Mouse (Mus musculus) ovary, postnatal 14 days (tissue): Measurements from ENCODE around the gene 2010111I01Rik.
A peak's percentile ranks its signal among the peaks of the same experiment; 100 is the strongest.
"Not testable (repeated sequence)": the region's sequence is repeated elsewhere in the genome, so short reads cannot be mapped to it uniquely, and the experiment has no call there.

ENCODE experiments used
- DNase-seq: peaks from one replicate; pipeline ENCODE4 v3.0.0; 2022; ENCODE audit warnings: low spot score

The 2010111I01Rik gene

DNA sequence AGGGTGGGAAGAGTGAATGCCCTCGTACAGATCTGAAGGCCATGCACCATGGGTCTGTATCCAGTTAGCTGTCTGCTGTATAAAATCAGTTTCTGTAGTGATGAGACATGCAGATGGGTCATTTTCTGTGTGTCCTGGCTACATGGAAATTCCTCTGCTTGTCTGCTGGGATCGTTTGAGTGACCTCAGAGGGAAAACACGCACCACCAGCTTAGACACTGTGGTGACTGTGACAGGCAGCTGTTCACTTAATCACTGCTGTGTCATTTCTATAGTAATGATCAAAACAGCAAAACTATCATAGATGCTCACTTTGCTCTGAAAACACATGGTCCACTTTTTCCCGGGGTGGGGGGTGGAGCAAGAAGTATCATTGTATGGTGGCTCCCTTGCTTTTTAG is 241.1 kb downstream of the 2010111I01Rik start:
- DNase-seq: no peak

- DNase-seq: no peak
Measured at GRCm38 (mm10) chr13:63206396-63206795, 241.7 kb downstream of the 2010111I01Rik start.

- no peak for DNase-seq
Measured at GRCm38 (mm10) chr13:63216537-63216936, 251.8 kb downstream of the 2010111I01Rik start.

DNA sequence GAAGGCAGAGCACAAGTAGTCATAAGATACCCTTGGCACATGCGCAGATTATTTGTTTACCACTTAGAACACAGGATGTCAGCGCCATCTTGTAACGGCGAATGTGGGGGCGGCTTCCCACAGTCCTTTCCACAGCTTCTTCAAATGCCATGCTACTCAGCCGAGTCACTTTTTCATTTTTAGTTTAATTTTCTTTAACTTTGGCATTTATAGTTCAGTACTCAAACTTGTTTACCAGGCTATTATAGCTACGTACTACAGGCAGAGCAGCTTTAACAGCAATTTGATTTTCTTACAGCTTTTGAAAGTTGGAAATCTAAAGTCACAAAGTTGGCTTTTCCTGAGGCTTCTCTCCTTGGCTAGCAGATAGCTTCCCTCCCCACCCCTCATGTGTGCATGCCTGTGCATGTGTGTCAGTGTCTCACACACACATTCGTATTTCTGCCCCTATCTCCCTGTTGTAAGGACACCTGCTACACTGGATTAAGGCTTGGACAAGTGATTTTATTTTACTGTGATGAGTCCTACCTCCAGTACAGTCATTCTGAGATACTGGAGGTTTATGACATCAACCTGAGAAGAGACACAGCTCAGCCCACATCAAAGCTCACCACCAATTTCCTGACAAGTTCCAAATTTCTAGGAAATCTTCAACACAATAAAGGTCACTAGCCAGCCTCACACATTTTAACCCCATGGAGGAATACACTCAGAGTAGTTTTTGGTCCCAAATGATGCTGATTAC is 258.5 kb downstream of the 2010111I01Rik start:
- DNase-seq: no peak

DNA sequence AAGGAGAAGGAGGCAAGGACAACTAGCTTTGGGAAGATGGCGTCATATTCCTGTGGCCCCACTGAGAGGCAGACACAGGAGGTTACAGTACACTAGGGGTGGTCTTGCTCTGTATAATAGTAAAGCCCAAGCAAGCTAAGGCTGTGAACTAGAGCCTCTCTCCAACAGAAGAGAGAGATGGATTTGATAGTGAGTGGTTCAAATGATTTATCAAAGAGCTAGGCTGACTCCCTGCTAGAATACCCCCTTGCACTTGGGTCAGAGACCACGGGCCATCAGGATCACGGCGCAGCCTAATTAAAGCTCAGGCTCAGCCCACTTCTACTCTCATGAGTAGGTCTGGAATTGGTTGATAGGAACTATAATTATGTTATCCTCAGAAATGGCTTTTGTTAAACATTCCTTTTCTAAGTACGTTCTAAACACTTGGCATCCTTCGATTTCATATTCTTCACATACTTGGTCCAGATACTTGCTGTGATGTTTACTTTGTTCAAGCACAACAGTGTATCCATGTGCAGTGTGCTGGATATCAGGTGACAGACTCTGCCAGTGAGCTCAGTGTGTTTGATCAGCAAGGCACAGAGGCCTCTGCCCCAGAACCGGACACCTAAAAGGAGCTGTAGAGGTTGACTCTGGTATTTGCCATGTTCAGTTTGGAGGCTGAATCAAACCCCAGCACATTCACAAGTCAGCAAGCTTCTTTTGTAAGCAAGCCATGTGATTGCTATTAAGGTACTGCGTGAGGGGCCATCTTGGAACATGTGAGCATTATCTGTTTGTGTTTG is 261.3 kb downstream of the 2010111I01Rik start:
- DNase-seq: no peak

DNA sequence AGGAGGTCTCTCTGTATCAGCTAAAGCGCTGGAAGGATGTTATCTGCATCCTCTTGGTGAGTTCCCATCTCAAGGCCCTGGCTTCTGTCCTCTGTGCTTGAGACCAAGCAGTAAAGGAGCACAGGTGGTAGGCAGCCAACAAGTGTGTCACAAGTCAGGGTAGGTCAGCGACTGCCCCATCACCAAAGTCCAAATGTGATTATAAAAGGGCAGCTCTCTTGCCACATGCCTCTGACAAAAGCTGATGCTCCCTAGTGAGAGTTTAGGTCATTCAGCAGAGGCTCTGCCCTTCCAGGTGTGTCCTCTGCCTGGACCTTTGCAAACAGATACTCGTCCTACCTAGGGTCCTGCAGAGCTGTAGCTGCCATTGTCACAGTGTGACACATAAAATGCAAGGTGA is 263.1 kb downstream of the 2010111I01Rik start:
- no peak for DNase-seq

- no peak for DNase-seq
Measured at GRCm38 (mm10) chr13:63230955-63231701, 266.4 kb downstream of the 2010111I01Rik start.

DNA sequence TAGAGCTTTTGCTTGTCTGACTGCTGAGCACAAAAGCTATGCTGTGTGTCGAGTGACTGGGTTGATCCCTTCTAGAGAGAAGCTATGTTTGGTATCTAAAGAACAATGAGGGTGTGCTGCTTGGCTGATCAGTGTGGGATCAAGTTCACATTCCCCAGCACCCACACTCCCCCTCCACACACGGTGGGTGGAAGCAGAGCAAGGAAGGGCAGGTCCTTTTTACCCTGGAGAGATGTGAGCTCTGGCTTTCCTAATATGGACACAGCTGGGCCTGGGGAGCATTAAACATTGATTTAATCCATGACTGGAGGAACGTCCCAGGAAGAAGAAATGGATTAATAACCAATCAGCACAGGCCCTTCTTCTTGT is 267.0 kb downstream of the 2010111I01Rik start:
- no peak for DNase-seq

- DNase-seq: no peak
Measured at GRCm38 (mm10) chr13:63232558-63232957, 267.9 kb downstream of the 2010111I01Rik start.

- DNase-seq: not testable (repeated sequence)
Measured at GRCm38 (mm10) chr13:63234520-63234919, 269.8 kb downstream of the 2010111I01Rik start.

DNA sequence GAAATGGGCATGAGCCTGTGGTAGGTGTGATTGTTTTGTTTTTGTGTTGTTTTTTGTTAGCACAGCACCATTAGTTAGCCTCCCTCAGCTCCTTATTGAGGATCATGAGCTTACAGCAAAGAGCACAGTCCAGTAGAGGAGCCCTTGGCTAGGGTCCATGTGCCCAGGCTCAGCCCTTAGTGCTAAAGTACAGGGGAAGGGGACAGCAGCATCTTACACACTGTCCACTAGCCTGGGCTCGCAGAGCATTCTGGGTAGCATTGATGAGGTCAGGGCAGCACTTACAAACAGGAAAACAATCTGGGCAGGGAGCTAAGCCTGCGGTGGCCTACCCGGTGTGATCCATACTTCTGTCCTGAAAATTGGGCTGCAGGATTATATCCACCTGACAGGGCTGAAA is 270.9 kb downstream of the 2010111I01Rik start:
- DNase-seq: no peak

- DNase-seq: no peak
Measured at GRCm38 (mm10) chr13:63236159-63236893, 271.6 kb downstream of the 2010111I01Rik start.

GRCm38 (mm10) chr13:63238045-63238444 is 273.4 kb downstream of the 2010111I01Rik start:
- DNase-seq: no peak

DNA sequence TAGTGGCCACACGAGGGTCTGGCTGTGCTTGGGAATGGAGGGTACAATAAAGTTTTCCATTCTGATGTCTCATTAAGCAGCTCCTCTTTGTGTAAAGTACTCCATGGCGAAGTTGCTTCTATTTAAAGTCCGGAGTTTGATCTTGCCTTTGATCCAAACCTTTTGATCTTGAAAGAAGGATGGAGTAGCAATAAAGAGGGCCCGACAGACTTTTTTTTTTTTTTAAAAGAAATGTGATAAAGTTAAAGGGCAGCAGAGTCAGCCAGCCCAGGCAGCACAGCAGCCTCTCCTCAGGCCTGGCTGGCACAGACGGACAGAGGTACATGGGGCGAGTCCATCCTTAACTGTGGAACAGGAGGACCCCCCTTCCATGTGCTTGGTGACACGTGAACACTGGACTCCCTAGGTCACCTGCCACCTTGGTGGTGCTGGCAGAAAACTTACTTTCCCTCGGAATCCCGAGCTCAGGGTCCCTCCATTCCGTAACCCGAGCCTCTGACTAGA is 274.7 kb downstream of the 2010111I01Rik start:
- DNase-seq: no peak

DNA sequence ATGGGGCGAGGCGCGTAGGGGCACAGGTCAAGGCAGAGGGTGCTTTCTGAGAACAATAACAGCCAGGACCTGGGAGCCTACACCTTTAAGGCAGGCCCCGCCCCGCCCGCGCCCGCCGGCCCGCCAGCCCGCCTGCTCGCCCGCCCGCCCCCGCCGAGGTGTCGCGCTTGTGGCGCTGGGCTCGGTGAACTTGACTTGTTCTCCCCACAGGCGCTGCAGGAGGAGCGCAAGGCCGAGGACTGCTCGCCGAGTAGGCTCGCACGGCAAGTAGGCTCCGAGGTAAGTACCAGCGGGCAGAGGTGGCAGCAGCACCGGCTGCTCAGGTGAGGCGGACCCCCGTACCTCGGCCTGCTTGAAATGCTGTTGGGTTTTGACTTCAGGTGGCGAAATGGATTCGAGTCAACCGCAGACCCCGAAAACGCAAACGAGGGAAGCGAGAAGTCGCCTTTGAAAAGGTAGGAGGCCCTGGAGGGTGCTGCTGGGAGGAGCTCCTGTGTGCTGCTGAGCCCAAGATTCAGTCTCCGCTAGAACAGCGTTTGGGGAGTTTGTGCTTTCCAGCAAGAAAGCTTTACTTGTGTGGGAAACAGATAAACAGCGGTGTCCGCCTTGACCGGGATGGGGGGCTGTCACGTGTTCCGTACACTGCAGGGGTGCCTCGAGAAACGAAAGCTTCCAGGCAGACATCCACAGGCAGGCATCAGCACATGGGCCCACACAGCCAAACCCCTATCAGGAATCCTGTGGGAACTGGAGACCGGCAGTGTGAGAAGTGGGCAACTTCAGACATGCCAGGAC is 275.4 kb downstream of the 2010111I01Rik start:
- peak; percentile 59 for DNase-seq

DNA sequence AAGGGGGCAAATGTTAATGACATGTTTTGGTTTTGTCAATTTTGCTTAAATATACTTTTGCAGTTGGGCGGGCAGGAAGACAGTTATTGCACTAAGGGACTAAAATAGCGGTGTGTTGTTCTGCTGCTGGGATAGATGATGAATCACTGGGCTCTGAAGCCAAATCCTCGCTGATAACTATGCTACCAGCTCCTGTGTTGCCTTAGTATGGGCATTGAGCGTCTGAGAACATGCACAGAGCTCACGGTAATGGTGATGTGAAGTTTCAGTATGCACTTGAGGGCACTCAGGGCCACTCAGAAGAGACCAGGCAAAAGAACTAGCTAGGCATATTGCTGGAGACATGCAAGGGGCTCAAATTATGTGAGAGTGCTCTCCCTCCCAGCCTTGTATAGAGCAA is 276.1 kb downstream of the 2010111I01Rik start:
- no peak for DNase-seq

DNA sequence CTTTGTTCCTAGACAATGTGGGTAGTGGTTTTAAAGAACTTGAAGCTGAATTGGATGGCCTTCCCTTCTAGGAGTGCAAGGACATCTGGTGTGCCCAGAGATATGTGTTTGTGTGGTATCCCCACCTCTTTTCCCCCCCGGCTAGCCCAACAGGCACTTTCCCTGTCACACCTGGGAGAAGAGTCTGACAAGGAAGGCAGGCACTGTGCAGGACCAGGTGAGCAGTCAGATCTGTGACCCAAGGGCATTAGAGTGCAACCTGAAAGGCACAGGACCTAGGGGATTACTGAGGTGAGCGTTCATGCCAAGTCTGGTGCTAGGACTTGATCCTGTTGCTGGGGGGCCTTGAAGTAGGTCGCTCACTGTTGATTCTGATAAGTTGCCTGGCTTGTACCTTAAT is 277.0 kb downstream of the 2010111I01Rik start:
- no peak for DNase-seq

DNA sequence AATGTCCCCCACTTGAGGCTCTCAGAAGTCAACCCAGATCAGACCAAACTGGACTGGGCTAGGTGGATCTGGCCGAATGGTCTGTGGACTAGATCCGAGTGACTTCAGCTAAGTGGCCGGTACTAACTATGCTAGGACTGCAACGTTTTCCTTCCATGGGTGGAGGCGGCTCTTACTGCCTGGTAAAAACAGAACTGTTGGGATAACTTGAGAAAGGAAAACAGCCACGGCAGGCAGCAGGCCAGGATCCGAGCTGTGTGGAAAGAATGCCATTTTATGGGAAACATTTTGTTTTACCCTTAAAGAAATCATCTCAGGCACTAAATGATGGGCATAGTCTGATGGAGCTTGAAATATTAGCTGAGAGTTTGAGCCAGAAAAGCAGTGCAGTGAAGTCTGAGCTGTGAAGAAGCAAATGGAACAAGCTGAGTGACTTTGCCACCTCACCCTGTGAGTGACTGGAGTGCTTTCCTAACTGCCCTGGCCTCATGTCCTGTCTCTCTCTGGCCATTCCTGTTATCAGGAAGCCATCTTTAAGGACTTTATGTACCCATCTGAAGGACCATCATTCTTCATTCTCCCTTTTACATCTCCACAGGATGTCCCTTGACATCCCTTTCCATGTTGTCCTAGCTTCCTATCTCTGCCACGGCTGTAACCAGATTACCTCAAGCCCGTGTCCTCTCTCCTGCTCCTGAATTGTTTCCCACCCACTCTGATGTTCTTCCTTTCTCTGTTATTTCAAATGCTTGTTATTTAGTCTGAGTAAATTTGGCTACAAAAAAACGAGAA is 277.9 kb downstream of the 2010111I01Rik start:
- DNase-seq: no peak

- DNase-seq: no peak
Measured at GRCm38 (mm10) chr13:63243586-63243985, 278.9 kb downstream of the 2010111I01Rik start.

DNA sequence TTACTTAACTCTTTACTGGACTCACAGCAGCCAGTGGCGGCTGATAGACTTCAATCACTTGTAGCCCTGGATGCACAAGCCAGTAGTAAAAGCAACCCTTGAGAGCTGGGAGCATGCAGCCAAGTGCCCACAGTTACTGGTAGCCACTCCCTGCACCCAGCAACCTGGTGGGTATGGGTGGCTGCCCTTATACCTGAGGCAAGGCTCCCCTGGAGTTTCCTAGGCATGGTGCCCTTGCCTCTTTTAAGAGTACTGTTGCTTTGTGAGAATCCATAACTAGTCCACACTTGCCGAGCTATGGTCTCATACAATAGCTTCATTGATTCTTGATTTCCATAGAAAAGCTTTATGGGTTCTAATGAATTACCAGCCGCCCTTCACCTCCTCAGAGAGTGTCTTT is 279.7 kb downstream of the 2010111I01Rik start:
- DNase-seq: no peak
